Mouse (Mus musculus) large intestine, adult 2 months (tissue): Measurements from ENCODE around the gene Sp3. TPM values are rescaled to one million over a fixed set of nuclear protein-coding genes. Genes with fewer than 3 reads are reported as not detected.
"Not testable (repeated sequence)": the region's sequence is repeated elsewhere in the genome, so short reads cannot be mapped to it uniquely, and the experiment has no call there.

ENCODE experiments used
- DNase-seq: peaks from one replicate; pipeline ENCODE4 v3.0.0-alpha.2; 2012; ENCODE audit warnings: low read depth, low spot score
- WGBS: fragments of 180-500 bp; shearing (Covaris S2); methylation state at CpG from one replicate; pipeline ENCODE4 v1.1.7; 2018; 5-methylcytosine and 5-hydroxymethylcytosine counted together
- polyA plus RNA-seq: library from polyadenylated mRNA; depleted of rRNA; stranded (reverse); fragments of >200 nt; gene quantifications from 2 replicates; pipeline ENCODE4 v1.2.3, GENCODE M21; 2012

Sp3 gene
- polyA plus RNA-seq, 1 experiment, result 13.3 TPM

DNA sequence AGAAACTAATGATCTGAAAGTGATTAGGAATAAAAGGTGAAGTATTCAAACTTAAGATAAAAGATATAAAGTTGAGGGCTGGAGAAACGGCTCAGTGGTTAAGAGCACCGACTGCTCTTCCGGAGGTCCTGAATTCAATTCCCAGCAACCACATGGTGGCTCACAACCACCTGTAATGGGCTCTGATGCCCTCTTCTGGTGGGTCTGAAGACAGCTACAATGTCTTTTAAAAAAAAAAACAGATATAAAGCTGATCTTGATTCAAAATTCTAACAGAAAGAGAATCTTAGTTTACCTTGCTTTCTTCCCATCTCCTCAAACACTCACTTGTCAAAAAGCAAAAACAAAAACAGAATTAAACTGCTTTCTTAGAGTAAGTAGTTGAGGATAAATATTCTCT lies 23.8 kb downstream of the Sp3 start:
- WGBS, result 96% methylated on average over 3 of the region's 3 CpGs
- no peak for DNase-seq

DNA sequence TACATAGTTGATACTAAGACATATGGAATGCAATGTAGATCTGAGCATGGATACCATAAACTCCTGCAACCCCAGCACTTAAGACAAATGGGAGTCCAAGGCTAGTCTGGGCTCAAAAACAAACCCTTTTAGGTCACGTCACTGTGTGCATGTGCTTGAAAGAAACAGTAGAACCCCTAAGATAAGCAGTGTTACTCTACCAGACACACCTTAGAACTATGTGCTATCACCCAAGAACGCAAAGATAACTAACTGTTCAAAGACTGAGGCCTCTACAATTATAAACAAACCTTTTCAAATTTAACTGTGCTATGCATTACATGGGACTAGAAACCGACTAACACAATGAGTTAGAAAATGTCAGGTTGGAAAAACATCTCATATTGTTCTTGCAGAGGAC lies 27.3 kb downstream of the Sp3 start:
- WGBS, result 89% methylated on average over 3 of the region's 3 CpGs
- no peak for DNase-seq

DNA sequence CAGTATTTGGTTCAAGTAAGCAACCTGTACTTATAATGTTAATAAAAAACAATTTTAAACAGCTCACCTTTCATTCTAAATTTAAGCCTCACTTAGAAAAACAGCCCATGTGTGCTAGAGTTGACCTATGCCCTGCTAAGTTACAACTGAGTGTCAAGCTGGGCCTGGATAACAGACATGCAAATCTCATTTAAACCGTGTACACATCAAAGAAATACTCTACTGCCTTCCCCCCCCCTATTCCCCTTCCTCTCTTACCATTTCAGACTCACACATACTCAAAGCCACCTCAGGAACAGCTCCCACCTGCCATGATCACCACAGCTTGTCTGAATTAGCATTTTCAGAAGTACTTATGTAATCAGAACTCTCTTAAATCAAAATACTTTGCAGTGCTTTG lies 44.3 kb downstream of the Sp3 start:
- no peak for DNase-seq
- 26% methylated on average over 1 of the region's 1 CpGs for WGBS

DNA sequence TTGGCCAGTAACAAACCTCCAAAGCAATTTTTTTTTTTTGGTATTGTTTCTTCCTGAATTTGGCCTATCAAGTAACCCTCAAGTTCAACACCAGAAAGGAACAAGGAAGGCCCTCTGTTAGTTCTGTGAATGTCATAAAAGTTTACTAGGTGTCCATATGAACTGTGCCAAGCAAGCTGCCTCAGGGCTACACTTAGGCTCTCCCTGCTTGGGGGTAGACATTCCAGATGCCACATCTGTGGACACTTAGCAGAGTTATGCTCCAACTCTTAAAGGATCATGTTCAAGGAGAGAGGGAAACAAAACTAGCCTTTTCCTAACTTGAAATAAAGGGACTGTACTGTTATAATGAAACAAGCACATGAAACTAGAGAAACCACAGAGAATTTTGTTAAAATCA lies 48.1 kb downstream of the Sp3 start:
- DNase-seq, result peak; percentile 35

DNA sequence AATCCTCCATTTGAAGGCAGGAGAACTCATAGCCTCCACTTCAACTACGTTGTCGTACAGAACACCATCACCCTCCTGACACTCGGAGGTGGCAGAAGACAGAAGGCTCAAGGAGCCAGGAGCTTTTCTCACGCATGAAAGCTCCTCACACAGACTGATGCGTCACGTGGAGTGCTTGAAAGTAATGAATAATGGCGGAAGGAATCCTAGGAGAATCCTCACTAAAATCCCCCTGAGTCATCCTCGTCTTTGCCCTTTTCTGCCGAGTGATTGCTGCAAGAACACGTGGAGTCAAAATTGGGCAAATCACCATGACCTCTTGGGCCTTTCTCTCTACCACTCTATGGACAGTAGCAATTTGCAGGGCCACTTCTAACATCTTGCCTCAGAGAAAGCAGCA lies 55.3 kb downstream of the Sp3 start:
- no peak for DNase-seq
- WGBS, result 95% methylated on average over 10 of the region's 10 CpGs

DNA sequence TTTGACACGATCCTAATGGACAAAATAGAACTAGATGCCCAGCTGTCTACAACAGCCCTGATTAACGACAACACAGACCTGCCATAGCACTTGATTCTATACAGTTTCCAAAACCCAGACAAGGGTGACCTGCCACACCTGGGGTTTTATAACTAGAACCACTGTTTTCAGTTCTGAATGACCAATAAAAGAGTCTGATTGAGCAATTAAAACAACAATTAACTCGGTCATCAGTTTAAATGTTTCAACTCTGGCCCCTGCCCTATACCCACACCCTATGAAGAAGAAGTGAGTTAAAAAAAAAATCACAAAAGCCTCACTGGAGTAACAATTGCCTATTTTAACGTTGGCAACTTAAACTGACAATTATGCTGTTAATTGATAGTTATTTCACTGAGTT lies 64.1 kb downstream of the Sp3 start:
- peak; percentile 53 for DNase-seq
- 26% methylated on average over 4 of the region's 4 CpGs for WGBS

DNA sequence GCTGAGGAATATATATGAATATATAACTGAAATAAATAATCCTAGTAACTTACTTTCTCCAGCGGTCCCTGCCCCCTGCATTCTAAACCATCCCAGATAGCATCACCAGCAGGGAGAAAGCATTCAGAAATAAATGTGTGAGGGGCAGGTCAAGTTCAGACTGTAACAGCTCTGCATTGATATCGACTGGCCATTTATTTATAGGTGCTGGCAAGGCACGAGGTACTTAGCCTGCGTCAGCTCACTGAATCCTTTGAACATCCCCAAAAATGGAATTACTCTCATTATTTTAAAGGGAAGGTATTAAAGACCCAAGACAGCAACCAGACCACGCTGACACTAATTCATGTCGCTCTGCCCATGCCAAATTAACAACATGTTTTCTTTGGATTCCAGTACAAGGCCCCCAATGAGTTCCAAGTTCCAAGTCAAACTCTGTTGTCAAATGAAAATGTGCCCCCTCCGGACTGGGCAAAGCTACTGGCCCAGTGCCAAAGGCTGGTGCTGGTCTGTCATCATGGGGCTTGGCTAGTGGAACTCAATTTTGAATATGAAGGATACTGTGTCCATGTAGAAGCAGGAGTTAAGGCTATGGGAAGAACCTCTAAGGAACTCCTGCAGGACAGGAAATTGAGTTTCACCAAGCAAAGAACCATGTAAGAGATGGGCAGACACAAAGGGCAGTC lies 64.9 kb downstream of the Sp3 start:
- no peak for DNase-seq
- 80% methylated on average over 7 of the region's 7 CpGs for WGBS

DNA sequence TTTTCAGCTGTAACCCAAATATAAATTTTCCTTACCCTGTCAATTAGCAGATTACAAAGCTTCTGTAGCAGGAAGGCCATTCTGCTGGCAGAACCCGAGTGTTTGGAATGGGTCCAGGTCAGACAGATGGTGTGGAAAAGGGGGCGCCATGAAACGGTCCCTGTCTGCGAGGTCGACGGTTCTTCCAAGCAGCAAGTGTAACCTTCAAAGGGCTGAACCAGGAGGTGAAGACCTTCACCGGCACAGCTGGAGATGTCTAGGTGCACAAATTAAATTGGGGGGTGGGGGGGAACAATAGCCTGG lies 66.8 kb downstream of the Sp3 start:
- DNase-seq, result no peak
- WGBS, result 73% methylated on average over 7 of the region's 7 CpGs

DNA sequence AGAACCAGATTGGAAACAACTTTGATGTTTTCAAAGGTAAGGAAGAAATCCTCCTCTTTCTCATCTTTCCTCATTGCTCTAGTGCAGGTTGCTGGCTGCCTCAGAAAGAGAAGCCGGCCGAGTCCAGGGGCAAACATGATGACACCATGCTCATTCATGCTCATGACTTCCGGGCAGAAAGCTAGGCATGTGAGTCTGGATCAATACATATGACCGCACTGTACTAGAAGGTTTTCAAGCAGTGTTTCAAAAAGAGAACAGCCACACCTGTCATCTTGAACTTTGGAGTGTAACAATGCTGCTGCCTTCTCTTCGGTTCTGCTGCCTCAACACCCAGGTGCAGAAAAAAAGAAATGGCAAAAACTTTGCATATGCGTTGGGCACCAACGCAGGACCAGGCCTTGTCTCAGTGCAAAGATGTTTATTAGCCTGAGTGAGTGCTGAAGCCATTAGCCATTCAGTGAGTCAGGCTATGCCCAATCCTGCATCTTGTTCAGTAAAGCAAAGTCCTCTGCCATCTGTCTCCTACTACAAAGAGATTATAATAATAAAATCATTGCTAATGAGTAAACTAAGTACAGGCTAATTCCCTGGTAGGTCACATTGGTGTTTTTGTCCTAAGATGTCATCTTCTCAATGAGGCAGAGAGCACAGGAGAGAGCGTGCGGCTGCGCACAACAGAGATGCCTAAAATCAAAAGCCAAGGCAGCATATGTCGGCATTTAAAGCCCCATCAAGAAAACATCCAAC lies 67.4 kb downstream of the Sp3 start:
- WGBS, result 58% methylated on average over 11 of the region's 11 CpGs
- DNase-seq, result peak; percentile 37

DNA sequence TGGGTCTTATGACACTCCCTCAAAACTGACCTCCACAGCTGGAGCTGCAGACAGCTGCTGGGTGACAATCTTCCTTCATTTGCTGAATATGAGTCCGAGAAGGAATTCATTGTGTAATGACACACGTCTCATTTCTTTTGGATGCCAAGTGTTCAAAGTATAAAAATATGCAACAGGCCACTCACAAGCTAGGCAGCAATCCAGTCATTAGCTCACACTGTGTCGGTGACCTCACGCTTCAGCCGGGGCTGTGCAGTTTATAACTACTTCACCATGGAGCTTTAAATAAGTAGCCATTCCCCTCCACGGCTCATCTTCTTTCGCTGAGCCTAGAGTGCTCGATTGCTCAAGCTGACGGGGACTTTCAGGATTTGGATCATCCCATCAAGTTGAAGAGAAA lies 68.7 kb downstream of the Sp3 start:
- DNase-seq, result no peak
- 73% methylated on average over 9 of the region's 9 CpGs for WGBS

DNA sequence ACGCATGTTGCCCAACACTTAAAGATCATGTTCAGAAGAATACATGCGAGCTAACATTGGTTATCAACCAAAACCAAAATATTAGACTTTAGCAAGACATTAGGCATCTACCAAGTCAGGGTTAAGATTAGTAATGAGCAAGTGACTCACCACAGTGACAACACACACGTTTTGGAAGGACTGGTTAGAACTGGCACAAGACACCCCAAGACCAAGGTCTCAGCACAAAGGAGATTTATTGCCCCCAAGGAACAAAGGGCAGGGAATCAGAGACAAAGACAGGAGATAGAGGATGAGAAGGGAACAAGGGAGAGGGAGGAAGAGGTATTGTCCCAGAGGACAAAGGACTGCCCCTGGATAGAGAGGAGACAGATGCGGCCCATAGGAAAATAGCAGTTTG lies 71.2 kb downstream of the Sp3 start:
- WGBS, result 76% methylated on average over 4 of the region's 4 CpGs
- no peak for DNase-seq

DNA sequence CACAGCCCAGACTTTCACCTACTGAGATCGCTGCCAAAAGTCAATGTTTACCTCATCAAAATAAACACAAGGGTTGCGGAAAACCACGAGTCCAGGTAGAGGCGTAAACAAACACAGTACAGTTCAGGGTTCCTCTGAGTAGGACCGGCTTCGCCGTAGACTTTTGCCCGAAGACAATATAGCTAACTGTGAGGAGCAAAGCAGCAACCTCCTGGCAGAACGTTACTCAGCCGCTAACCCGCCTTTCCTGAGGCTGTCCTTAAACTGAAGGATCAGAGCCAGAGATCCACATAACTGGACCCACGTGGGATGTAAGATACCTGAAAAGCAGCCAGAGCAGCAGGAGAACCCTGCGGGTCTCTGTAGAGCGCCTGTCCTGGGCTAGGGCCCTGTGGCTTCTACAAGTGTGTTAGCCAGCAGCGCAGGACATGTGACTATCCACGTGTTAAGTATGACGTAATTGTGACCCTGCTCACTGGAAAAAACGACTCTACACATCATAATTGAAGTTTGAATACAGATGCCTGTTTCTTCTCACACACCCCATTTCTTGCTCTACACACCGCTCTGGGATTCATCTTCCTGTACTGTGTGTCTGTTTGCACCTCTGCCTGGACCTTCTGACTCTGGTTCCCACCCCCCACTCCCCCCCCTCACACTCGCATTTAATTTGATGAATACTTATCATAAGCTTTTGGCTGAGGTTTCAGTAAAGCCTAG lies 71.9 kb downstream of the Sp3 start:
- no peak for DNase-seq
- 26% methylated on average over 20 of the region's 20 CpGs for WGBS

DNA sequence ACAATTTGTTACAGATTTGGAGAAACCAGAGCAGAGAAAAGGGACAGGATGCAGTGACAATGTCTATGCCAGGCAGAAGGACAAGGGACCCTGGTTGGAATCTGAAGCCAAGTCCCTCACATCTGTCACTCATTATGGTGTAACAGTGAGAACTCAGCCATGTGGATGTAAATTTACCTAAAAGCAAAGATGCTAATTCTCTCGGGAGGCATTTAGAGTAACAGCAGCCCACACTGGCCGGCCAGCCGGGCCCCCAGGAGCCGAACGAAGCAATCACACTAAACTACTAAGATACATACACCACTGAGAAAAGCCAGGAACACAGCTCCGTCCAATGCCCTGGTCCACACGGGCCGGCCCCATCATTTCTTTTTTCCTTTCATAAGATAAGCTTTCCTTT lies 73.5 kb downstream of the Sp3 start:
- WGBS, result 86% methylated on average over 8 of the region's 8 CpGs

DNA sequence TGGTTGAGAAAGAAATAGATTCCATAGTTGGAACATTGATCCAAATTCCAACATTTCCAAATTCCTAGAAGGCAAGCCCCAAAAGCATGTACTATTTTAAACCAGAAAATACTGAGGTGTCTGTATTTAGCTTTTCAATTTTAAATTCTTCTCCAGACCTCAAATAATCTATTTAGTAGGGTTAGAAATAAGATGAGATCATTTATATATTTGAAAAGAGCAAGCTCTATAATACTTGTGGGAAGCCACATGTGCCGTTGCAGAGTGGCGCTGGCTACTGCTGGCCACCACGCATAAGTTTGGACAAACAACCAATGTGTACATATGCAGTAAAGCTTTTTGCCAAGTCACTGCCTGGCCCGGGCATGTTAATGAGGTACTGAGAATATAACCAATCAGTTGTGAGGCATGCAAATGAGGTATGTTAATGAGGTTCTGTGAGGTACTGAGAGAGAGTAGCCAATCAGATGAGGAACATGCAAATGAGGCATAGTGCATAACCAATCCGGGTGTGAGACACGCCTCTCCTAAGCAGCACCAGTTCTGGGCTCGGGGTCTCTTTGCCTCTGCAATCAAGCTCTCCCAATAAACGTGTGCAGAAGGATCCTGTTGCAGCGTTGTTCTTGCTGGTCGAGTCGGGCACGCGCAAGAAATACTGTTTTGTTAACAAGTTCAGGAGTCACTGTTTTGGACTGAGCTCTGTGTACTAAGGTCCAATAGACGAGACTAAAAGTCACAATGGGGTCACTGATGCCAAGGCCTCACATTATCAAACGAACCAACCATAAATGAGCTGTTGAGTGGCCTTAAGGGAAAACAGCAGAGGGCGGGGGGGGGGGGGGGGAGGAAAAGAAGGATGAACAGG lies 77.2 kb downstream of the Sp3 start:
- not testable (repeated sequence) for DNase-seq
- 89% methylated on average over 16 of the region's 16 CpGs for WGBS

More for the DNA sequence above, 73.5 kb downstream of the Sp3 start:
- no peak for DNase-seq

DNA sequence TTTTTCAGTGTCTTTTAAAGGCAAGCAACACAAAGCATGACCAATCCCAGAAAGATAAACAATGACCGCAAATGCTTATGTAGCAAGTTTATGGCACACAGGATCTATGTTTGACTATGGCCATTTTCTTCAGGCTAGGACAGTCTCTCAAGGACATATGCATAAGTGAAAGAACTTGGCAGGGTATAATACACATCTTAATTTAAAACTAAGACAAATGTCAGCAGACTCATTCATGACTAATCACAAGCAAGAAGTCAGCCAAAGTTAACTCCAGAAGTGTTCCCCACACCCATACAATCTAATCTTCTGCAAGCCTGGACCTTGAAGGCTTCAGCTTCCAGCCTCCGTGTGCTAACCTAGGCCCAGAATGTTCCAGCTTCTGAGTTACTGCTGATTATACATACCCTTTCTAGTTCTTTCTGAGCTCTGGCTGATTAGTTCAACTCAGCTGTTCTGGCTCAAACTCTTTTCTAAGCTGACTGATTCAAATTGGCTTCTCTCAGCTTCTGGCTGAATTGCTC lies 81.4 kb downstream of the Sp3 start:
- WGBS, result 49% methylated on average over 2 of the region's 2 CpGs

DNA sequence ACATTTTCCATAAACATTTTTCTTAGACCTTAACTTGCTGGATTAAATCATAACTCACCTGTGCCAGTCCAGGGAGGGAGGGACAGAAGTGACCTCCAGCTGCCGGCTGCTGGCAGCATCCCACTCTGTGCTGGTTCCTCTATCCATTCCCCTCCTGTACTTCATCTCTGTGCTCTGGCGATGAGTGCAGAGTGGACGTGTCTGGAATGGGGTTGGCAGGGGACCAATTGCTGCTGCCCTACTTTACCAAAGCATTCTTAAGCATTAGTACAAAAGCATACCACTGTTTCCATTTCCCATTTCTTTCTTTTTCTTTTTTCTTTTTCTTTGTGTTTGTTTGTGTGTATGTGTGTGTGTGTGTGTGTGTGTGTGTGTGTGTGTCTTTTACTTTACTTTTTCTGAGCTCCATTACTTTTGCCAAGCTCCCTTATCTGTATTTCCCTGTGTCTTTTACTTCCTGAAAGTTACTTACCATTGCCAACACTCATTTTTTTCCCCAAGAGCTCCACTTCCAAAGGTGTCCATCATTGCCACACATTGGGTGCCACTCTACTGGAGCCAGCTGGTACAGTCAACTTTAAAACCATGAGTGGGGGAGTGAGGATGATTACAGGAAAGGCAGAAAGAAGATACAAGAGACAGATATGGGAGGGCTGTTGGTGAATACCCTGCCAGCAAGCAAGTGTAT lies 82.0 kb downstream of the Sp3 start:
- 62% methylated on average over 3 of the region's 3 CpGs for WGBS
- no peak for DNase-seq

More for the DNA sequence above, 81.4 kb downstream of the Sp3 start:
- no peak for DNase-seq

DNA sequence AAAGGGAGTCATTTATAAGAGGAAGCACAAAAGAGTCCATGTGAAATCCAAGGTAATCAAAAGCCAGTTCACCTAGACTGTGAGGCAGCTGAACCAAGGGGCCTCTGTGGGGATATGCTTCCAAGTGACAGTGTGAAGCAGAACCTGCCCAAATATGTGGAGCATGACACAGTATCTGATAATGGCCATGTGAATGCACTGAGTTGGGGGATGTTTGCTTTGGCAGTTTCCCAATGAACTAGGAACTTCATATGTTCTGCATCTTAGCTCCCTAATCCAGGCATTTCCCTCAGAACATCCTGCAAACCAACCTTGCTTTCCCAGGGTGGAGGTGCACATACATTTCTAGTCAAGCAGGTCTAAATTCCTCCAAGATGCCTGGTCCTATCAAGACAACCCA lies 90.4 kb downstream of the Sp3 start:
- DNase-seq, result no peak
